Mouse (Mus musculus) spleen, postnatal 10 days (tissue): ENCODE measurements at regions not wholly inside any gene's neighbourhood (a gene's known extent, or its start where the extent isn't known, plus 50 kb on each side); places are given as distances from the start of the nearest gene placed in this dataset.

Experiments used
- DNase-seq, 2 experiments: peaks; one replicate each; pipeline ENCODE4 v3.0.0; 2021 to 2022; ENCODE audit warnings: low spot score in 2 of 2

DNA sequence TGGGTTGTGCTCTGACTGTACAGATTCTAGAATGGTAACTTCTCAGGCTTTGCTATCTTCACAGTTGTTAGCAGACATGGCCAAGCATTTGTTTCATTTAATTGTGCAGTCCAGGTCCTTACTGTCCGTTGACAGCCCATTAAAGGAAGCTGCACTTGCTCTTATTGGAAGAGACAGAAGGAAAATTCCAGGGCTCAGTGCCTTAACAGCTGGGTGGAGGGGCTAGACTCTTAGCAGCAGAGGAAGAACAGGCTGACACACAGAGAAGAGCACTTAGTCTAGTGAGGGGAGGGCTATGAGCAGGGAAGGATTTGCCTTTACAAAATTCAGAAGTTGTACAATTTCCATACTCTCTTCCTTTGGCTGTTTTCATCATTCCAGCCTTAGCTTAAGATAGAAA, 161.5 kb upstream of the Ghitm start:
- no peak for DNase-seq

DNA sequence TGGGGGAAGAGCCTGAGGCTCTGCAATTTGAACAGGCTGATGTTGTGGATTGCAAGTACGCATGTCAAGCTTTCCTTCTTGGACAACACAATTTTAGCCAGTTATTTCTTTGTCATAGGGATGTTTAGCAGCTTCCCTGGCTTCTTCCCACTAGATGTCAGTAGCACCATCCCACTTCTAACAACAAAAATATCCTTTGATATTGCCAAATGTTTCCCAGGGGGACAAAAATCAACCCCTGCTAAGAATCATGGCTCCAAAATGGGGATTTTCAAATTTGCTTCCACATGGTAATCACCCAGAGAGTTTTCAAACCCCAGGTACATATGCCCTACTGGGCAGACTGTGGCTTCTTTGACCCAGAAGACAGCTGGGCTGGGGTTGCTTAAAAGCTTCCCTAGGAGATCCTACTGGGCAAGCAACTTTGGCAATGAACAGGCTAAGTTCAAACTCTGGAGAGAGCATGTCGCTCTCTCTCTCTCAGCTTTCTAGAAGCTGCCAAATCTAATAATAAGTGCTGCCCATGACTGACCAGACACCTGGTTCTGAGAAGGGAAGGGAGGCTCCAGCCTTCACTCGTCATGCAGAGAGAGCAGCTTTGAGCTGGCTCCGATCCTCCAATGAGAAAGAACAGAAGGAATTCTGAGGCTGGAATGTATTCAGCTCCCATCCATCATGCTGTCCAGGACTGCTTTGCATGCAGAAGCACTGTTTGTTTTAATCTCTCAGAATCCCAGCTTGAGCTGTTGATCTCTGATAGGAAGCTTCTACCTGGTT, 157.2 kb upstream of the Ghitm start:
- DNase-seq = no peak

DNA sequence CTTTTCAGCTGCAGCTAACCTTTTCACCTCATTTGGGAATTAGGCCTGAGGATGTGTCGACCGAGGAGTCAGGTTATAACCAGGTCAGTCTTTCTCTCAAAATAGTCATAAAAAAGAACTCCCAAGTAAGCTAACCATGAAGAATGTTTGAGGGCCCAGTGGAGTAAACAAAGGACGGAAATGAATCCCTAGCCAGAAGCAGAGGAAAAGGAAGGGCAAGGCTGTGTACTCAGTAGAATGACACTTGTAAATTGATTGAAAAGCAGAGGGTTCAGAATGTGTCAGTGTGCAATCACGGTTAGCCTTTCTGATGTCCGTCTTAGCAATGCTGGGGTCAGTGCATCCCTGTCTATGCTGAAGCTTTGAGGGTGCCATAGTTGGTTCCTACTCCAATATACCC, 149.3 kb upstream of the Ghitm start:
- DNase-seq = no peak

DNA sequence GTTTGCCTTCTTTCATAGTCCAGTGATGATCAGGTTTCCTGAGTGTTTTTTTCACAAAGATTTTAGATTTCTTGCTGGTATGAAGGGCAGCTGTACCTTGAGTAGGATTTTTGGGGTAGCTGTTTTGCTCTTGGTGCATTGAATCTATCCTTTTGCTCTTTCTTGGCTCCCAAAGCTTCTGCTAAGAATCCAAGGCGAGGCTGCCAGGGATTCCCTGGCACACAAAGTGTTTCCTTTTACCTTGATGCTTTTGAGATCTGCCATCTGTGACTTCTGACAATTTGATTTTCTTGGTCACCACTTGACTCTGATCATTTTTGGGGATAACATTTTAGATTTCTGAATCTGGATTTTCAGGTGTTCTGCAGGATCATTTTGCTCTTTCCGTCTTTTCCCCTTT, 144.3 kb upstream of the Ghitm start:
- DNase-seq = no peak

DNA sequence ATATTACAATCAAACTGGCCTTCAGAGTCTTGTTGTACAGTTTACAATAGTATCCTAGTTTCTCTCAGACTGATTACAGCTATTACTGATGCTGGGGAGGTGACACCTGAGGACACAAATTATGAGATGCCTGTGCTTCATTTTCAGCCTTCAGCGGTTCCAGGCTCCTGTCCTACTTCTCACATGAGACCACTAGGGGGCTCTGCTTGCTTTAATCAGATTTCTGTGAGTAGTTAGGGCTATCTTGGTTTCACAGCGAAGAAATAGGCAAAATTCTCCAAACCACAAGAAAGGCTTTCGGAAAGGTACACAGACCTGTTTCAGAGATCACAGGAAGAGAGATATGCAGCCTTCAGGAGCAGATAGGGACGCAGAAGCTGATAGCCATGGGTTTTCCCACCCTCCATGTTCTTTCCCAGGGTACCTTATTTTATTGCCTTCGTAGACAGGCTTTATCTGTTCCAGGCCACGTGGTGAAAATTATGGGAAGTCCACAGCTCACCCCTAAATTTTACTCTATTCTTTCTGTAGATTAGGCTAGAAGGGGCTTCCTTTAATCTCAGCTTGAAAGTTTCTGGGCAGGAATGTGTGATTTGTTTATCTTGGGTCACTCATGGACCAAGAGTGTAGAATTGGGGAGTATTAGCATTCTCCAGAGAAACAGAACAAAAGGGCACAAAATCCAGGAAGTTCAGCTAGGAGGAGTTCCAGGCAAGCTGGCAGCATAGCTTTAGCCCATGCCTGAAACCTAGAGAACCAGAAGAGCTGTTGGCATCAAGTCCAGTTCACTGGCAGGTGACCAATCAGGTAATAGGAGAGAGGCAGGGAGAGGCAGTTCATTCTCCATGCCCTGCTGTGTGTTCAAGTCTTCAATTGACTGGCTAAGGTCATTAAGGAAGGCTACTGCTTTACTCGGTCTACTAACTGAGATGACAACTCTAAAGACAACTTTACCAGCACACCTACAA, 141.9 kb upstream of the Ghitm start:
- DNase-seq = peak in 1 of 2 experiments; percentile 11

DNA sequence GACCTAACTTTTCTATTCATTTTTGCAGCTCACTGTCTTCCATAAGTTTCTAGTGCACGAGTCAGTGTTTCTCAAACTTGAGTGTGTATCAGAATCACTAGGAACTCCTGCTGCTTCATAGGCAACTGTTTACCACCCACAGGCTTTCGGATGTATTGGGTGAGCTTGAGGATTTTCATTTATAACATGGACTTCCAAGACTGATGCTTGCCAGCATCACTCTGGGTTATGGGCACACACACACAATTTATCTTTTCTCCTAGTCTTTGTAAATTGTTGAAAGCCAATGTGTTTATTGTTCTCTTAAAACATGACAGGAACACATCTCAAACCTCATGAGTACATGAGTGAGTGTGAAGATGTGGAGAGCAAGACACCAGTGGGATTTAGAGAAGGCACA, 137.0 kb upstream of the Ghitm start:
- no peak for DNase-seq

DNA sequence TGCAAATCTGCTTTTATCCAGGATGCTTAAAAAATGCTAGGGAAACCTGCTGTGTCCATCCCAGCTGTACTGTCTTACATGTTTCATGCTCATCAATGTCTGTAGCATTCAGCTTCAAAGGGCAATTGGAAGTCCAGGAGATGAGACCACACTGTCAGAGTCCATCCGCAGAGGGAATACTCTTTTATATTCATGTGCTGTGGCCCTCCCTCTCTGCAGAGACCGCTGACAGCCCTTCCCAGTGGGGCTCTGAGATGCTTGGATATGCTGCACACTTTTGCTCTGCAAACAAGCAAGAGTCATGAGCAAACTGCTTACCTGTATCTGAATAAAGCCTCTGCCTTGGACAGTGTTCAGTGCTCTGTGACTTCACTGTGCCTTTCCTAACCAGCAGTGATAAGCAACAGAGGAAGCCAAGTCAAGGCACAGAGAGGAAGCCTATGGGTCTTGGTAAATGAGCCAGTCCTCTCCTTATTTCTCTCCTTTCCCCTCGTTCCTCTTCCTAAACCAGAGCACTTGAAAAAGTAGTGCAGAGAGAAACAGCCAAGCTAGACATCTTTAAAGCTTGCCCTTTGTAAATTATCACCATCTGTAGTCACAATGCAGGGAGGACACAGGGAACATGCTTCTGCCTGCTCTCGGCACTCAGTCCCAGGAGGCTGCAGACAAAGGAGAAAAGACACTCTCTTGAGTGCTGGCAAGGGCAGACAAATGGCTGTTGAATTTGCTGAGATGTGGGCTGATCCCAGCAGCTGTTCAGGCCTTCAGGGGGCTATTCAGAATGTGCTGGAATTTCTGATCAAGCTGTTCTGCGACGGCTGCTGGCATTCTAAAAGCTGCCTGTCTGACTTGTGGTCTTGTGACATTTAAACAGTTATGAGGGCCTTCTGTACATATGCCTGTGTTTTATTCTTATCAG, 136.2 kb upstream of the Ghitm start:
- DNase-seq = no peak

DNA sequence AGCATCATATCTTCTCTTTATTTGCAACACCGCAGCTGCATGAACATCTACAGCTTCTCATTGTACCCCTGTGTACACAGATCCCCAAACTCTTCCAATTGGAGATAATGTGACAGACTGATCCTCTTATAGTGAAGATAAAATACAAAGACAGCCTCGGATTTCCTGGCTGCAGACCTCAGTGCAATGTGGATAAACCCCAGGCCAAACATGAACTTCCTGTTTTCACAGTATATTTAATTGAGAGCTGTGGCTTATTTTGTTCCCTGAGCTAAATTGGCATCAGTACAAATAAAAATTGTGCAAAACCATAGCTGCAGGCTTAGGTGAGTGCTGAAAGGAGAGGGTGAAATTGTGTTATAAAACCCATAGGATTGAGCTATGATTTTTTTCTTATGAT, 134.8 kb upstream of the Ghitm start:
- DNase-seq = no peak

DNA sequence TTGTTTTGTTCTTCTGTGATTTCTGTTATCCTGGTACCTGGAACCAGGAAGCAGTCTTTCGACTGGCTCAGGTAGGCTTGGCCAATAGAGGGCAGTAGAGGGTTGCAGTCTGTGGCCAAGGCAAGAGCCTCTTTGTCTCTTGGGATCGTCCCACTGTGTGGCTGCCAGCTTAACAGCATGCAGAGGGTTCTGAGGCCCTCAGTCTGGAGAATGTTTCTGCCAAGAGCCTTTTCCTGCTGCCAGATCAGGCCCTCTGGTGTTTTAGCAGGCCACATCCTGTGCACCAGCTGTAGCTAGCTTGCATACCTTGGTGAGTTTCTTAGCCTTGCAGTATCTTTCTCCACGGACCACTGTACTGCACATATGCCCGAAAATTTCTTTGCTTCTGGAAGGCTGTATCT, 103.6 kb upstream of the Ghitm start:
- DNase-seq = peak in 1 of 2 experiments; percentile 54

DNA sequence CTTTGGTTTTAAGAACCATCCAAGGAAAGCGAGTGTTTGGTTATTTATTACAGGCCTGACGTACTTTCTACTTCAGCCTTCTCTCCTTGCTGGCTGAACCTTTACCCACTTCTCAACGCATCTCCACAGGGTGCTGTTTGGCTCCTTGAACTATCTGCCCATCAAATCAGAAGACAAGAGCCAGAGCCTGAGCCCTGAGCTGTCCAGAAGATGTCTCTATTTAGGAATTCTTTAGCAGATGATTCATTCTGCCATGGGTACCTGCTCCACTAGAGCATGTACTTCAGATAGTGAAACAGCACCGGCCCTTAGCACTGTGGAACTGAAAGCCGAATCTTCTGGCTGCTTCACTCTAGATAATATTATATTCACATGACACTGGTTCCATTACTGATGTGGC, 102.1 kb upstream of the Ghitm start:
- DNase-seq = no peak

DNA sequence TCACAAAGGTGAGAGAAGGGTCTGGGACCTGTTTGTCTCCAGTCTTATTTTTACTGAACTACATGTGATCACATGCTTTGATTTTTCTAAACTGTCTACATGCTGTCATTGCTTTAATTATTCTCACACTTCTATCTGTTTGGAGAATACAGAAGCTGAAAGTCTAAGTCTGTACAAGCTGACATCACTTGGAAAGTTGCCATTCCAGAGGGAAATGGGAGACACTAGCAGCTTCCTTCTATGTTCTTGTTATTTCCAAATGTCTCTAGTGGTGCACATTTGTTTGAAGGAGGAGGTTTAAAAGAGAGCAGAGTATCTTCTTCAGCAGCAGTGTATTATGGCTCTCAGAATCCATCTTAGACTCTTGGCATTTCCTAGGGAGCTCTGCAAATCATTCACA, 73.2 kb upstream of the Ghitm start:
- DNase-seq = no peak

DNA sequence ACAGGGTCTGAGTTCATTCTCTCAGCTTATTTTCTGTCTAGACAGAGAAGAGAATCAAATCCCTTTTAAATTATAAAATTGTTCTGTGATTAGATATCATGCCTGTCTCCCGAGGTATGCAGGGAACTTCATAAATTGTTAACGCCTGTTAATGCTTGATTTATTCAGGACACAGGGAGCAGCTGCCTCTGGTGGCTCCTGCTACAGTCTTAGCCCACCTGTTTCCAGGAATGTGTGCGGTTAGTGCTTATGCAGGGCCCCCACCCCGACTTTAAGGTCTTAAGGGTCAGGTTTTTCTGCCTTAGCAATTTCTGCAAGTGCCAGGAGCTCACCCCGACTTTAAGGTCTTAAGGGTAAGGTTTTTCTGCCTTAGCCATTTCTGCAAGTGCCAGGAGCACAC, 54.7 kb upstream of the Ghitm start:
- no peak for DNase-seq
